17 mouse cellular contexts compared by ENCODE assay signal in genomic region chr7:49234288-49234687, GRCm38 (mm10).
DNase-seq lines count a peak whose midpoint lies in the region; ATAC-seq and TF ChIP-seq lines count a peak whose summit lies in the region.
"Had no signal": no experiment of that assay in that cellular context is flagged by ENCODE, and none has a peak within 500 bp of the region (broad histone marks: within the 10 kb centered on the region; RNA-seq: fewer than 3 reads in every experiment).

No protein-coding gene starts in this region.

- H3K27ac ChIP-seq in intestine, embryonic 14.5 days (ENCODE audit: low read depth), result peak overlapping the region; percentile 85
- no peak overlapping the region for H3K27ac ChIP-seq in intestine, postnatal 0 days (ENCODE audit: low read depth, low read length)
- 0 out of 2 replicates have a peak overlapping the region, but pooled peaks have one; percentile 49 for H3K27ac ChIP-seq in kidney, embryonic 15.5 days
- H3K27ac ChIP-seq in stomach, embryonic 15.5 days, result peak overlapping the region; percentile 64
- no peak overlapping the region for H3K27ac ChIP-seq in stomach, postnatal 0 days (replicated peaks)
- H3K27ac ChIP-seq: embryonic facial prominence, embryonic 12.5 days; forebrain, embryonic 15.5 days had no signal

- H3K4me2 ChIP-seq in intestine, embryonic 14.5 days (ENCODE audit: low read length), result no peak overlapping the region
- H3K4me2 ChIP-seq in intestine, postnatal 0 days (replicated peaks; ENCODE audit: low read depth), result no peak overlapping the region
- no peak overlapping the region for H3K4me2 ChIP-seq in kidney, embryonic 15.5 days
- no peak overlapping the region for H3K4me2 ChIP-seq in stomach, embryonic 15.5 days
- H3K4me2 ChIP-seq in stomach, postnatal 0 days (replicated peaks; ENCODE audit: low read depth), result no peak overlapping the region
- H3K4me2 ChIP-seq: embryonic facial prominence, embryonic 12.5 days; forebrain, embryonic 15.5 days had no signal

- H3K9ac ChIP-seq in intestine, embryonic 14.5 days (ENCODE audit: low read length), result no peak overlapping the region
- H3K9ac ChIP-seq in intestine, postnatal 0 days (ENCODE audit: low read depth, low read length), result no peak overlapping the region
- H3K9ac ChIP-seq in kidney, embryonic 15.5 days, result no peak overlapping the region
- no peak overlapping the region for H3K9ac ChIP-seq in stomach, embryonic 15.5 days
- no peak overlapping the region for H3K9ac ChIP-seq in stomach, postnatal 0 days (ENCODE audit: low read length)
- H3K9ac ChIP-seq: embryonic facial prominence, embryonic 12.5 days; forebrain, embryonic 15.5 days had no signal

- no peak for ATAC-seq in intestine, embryonic 14.5 days (replicated peaks; ENCODE audit: low FRiP score, low TSS enrichment, low read depth)
- no peak for ATAC-seq in intestine, postnatal 0 days
- no peak for ATAC-seq in kidney, embryonic 15.5 days (replicated peaks; ENCODE audit: low FRiP score)
- no peak for ATAC-seq in stomach, embryonic 15.5 days (ENCODE audit: insufficient read depth, low FRiP score, low read depth)
- no peak for ATAC-seq in stomach, postnatal 0 days (ENCODE audit: low FRiP score, low TSS enrichment)
- ATAC-seq: forebrain, embryonic 15.5 days had no signal

- TF ChIP-seq CTCF in intestine, postnatal 0 days (IDR thresholded peaks at IDR 0.05; ENCODE audit: low read depth), result no peak
- TF ChIP-seq CTCF in stomach, postnatal 0 days (IDR thresholded peaks at IDR 0.05; ENCODE audit: low read depth), result no peak

- no peak for DNase-seq in intestine, embryonic 14.5 days (ENCODE audit: low spot score)
- no peak for DNase-seq in kidney, adult 11 months
- no peak for DNase-seq in stomach, postnatal 0 days (ENCODE audit: low spot score)
- DNase-seq in cerebellum, adult 11-12 months, result no peak
- DNase-seq: adrenal gland, postnatal 10 days; cerebellum, adult 11 months; cerebellum, adult 9-10 months; cerebellum, postnatal 25 days; gastrocnemius, postnatal 36 days; heart, adult 11 months; heart, postnatal 36 days had no signal

- WGBS in intestine, embryonic 14.5 days, result 59% methylated on average over 8 of the region's 8 CpGs
- 57% methylated on average over 8 of the region's 8 CpGs for WGBS in intestine, postnatal 0 days
- 61% methylated on average over 8 of the region's 8 CpGs for WGBS in kidney, embryonic 15.5 days
- WGBS in stomach, embryonic 15.5 days, result 52% methylated on average over 8 of the region's 8 CpGs
- WGBS in stomach, postnatal 0 days, result 51% methylated on average over 8 of the region's 8 CpGs

- no peak overlapping the region for H3K4me3 ChIP-seq in intestine, embryonic 14.5 days (ENCODE audit: low read depth, low read length)
- no peak overlapping the region for H3K4me3 ChIP-seq in intestine, postnatal 0 days (ENCODE audit: low read depth, low read length)
- H3K4me3 ChIP-seq in kidney, embryonic 15.5 days (replicated peaks), result no peak overlapping the region
- no peak overlapping the region for H3K4me3 ChIP-seq in stomach, embryonic 15.5 days (replicated peaks)
- no peak overlapping the region for H3K4me3 ChIP-seq in stomach, postnatal 0 days (ENCODE audit: low read depth, low read length)
- H3K4me3 ChIP-seq: embryonic facial prominence, embryonic 12.5 days; forebrain, embryonic 15.5 days; heart, embryonic 13.5 days had no signal

- H3K4me1 ChIP-seq in intestine, embryonic 14.5 days (replicated peaks; ENCODE audit: control insufficient read depth, insufficient read depth, low read length), result peaks cover 19% of the 10 kb centered on the region; the same call in 1 of the 2 replicates
- H3K4me1 ChIP-seq in intestine, postnatal 0 days (replicated peaks; ENCODE audit: control insufficient read depth, insufficient read depth, low read length), result no peaks in the 10 kb centered on the region
- H3K4me1 ChIP-seq in kidney, embryonic 15.5 days, result peaks cover 12% of the 10 kb centered on the region; the same call in 1 of the 2 replicates
- peaks cover 17% of the 10 kb centered on the region for H3K4me1 ChIP-seq in stomach, embryonic 15.5 days
- no peaks in the 10 kb centered on the region for H3K4me1 ChIP-seq in stomach, postnatal 0 days (replicated peaks; ENCODE audit: control insufficient read depth, insufficient read depth)
- H3K4me1 ChIP-seq: forebrain, embryonic 15.5 days had no signal

- H3K36me3 ChIP-seq in intestine, embryonic 14.5 days (ENCODE audit: control insufficient read depth, insufficient read depth, low read length), result no peaks in the 10 kb centered on the region
- H3K36me3 ChIP-seq in intestine, postnatal 0 days (ENCODE audit: control insufficient read depth, insufficient read depth), result no peaks in the 10 kb centered on the region
- H3K36me3 ChIP-seq in kidney, embryonic 15.5 days, result no peaks in the 10 kb centered on the region
- no peaks in the 10 kb centered on the region for H3K36me3 ChIP-seq in stomach, embryonic 15.5 days
- no peaks in the 10 kb centered on the region for H3K36me3 ChIP-seq in stomach, postnatal 0 days (ENCODE audit: control insufficient read depth, insufficient read depth, low read length)
- H3K36me3 ChIP-seq: embryonic facial prominence, embryonic 12.5 days; forebrain, embryonic 15.5 days; heart, embryonic 13.5 days had no signal

- TF ChIP-seq EP300 in stomach, postnatal 0 days (optimal IDR thresholded peaks at IDR 0.05), result no peak

- H3K9me3 ChIP-seq in intestine, embryonic 14.5 days (ENCODE audit: control insufficient read depth, low read length), result no peaks in the 10 kb centered on the region
- H3K9me3 ChIP-seq in intestine, postnatal 0 days (ENCODE audit: control insufficient read depth), result no peaks in the 10 kb centered on the region
- no peaks in the 10 kb centered on the region for H3K9me3 ChIP-seq in kidney, embryonic 15.5 days (replicated peaks)
- no peaks in the 10 kb centered on the region for H3K9me3 ChIP-seq in stomach, embryonic 15.5 days
- H3K9me3 ChIP-seq in stomach, postnatal 0 days (ENCODE audit: control insufficient read depth, low read length), result no peaks in the 10 kb centered on the region
- H3K9me3 ChIP-seq: embryonic facial prominence, embryonic 12.5 days; forebrain, embryonic 15.5 days; heart, embryonic 13.5 days had no signal

- no peaks in the 10 kb centered on the region for H3K27me3 ChIP-seq in intestine, embryonic 14.5 days (replicated peaks; ENCODE audit: control insufficient read depth, insufficient read depth, low read length)
- H3K27me3 ChIP-seq in intestine, postnatal 0 days (replicated peaks; ENCODE audit: control insufficient read depth, insufficient read depth, low read length), result no peaks in the 10 kb centered on the region
- no peaks in the 10 kb centered on the region for H3K27me3 ChIP-seq in kidney, embryonic 15.5 days
- no peaks in the 10 kb centered on the region for H3K27me3 ChIP-seq in stomach, embryonic 15.5 days (replicated peaks)
- H3K27me3 ChIP-seq in stomach, postnatal 0 days (ENCODE audit: control insufficient read depth, insufficient read depth, low read length), result no peaks in the 10 kb centered on the region
- H3K27me3 ChIP-seq: embryonic facial prominence, embryonic 12.5 days; forebrain, embryonic 15.5 days had no signal

Comparison
In these comparisons a context has a peak if more than half of its experiments do, and no peak if none do; other contexts are left out.
1. H3K27ac ChIP-seq: peak in intestine, embryonic 14.5 days (single experiment), kidney, embryonic 15.5 days (single experiment) and stomach, embryonic 15.5 days (single experiment); none in intestine, postnatal 0 days (single experiment) and stomach, postnatal 0 days (single experiment).